Mouse (Mus musculus) bone marrow macrophage, adult 2 months (primary cell): ENCODE data around the gene Cntrl. TPM values are rescaled to one million over a fixed set of nuclear protein-coding genes. Genes with fewer than 3 reads are reported as not detected.

ENCODE experiments used
- H3K27ac ChIP-seq: 2 replicates; pipeline ENCODE4 v1.5.1; 2012; ENCODE audit warnings: low read depth, low read length; ENCODE audit not compliant: insufficient read depth
- H3K4me1 ChIP-seq: 2 replicates; pipeline ENCODE4 v1.6.1; 2012; ENCODE audit warnings: low read length; ENCODE audit not compliant: control insufficient read depth, insufficient read depth
- H3K4me3 ChIP-seq: 2 replicates; pipeline ENCODE4 v1.5.1; 2012; ENCODE audit warnings: mild to moderate bottlenecking, low read length, moderate library complexity; ENCODE audit not compliant: insufficient read depth
- CTCF ChIP-seq: IDR thresholded peaks from 2 replicates; pipeline ENCODE4 v1.5.1; 2012; ENCODE audit warnings: low read depth, mild to moderate bottlenecking, low read length, moderate library complexity
- POLR2A ChIP-seq: IDR thresholded peaks from 2 replicates; pipeline ENCODE4 v1.6.1; 2012; ENCODE audit warnings: mild to moderate bottlenecking, low read depth, low read length, borderline replicate concordance
- polyA plus RNA-seq: library from polyadenylated mRNA; stranded (reverse); fragments of >200 nt; gene quantifications from 2 replicates; pipeline ENCODE4 v1.2.4, GENCODE M21; 2012; ENCODE audit not compliant: missing spikeins, insufficient read depth, insufficient read length

Cntrl gene
- polyA plus RNA-seq, 1 experiment = 46.0 TPM

- Histone ChIP-seq H3K4me3 (no peak overlapping the region), H3K4me1 (peaks cover 50% of the 10 kb centered on the region), H3K27ac (no peak overlapping the region)
- TF ChIP-seq POLR2A = no peak
- TF ChIP-seq CTCF = no peak
Measured at GRCm38 (mm10) chr2:35213345-35213910, 104.1 kb downstream of the Cntrl start.

DNA sequence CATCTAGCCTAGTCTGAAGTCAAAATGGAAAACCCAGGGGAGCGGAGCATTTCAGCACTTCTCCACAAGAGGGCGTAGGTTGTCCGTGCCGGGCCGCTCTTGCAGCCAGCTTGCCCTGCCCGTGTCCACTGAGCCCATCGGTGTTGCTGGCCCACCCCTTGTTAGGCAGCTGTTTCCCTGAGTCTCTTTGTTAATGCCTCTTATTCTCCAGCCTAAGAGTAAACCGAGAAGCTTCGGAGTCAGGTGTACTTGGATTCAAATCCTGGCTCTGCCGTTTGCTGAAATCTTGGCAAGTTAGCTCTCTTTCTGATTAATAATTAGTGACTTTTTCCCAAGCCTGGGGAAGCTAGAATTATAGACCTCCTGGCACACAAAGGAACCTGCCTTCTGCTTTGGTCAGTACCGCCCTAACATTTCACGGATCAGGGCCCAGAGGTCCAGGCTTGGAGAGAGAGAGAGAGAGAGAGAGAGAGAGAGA lies 105.6 kb downstream of the Cntrl start:
- Histone ChIP-seq H3K4me1 (peaks cover 40% of the 10 kb centered on the region), H3K4me3 (no peak overlapping the region), H3K27ac (no peak overlapping the region)
- TF ChIP-seq POLR2A = no peak
- peak; percentile 86 for TF ChIP-seq CTCF

GRCm38 (mm10) chr2:35215363-35215762 lies 106.1 kb downstream of the Cntrl start:
- Histone ChIP-seq H3K4me1 (peaks cover 36% of the 10 kb centered on the region), H3K27ac (no peak overlapping the region), H3K4me3 (no peak overlapping the region)
- no peak for TF ChIP-seq POLR2A
- TF ChIP-seq CTCF = no peak

DNA sequence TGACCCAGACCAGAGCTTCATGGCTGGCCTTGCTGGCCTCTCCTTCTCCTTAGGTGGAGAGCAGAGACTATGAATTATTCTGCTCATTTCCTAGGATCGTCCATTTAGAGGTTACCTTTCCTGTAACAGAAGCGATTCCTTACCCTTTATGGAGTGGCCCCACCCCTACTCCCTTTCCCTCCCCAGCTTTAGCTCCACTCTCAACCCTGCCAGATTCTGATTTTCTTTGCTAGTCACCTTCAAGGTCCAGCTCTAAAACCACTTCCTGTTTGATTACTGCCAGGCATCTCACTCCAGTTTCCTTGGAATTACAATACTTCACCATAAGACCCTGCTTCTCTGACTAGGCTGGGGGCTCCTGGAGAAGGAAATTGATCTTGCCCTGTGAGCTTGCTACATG lies 107.4 kb downstream of the Cntrl start:
- Histone ChIP-seq H3K27ac (no peak overlapping the region), H3K4me3 (no peak overlapping the region), H3K4me1 (peaks cover 23% of the 10 kb centered on the region)
- TF ChIP-seq POLR2A (no peak), CTCF (no peak)

DNA sequence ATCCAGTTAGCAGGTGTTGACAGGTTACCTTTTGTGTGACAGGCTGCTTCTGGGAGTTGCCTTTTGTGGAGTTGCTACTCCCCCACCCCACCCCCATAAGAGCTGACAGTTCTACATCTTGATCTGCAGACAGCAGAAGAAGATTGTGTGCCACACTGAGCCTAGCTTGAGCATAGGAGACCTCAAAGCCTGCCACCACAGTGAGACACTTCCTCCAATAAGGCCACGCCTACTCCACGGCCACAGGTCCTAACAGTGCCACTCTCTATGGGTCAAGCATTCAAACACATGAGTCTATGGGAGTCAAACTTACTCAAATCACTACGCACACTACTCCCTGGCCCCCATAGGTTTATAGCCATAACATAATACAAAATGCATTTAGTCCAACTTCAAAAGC lies 109.4 kb downstream of the Cntrl start:
- peaks cover 25% of the 10 kb centered on the region for H3K4me1 ChIP-seq
- TF ChIP-seq CTCF = no peak
- TF ChIP-seq POLR2A = no peak
- no peak overlapping the region for H3K4me3 ChIP-seq
- no peak overlapping the region for H3K27ac ChIP-seq

DNA sequence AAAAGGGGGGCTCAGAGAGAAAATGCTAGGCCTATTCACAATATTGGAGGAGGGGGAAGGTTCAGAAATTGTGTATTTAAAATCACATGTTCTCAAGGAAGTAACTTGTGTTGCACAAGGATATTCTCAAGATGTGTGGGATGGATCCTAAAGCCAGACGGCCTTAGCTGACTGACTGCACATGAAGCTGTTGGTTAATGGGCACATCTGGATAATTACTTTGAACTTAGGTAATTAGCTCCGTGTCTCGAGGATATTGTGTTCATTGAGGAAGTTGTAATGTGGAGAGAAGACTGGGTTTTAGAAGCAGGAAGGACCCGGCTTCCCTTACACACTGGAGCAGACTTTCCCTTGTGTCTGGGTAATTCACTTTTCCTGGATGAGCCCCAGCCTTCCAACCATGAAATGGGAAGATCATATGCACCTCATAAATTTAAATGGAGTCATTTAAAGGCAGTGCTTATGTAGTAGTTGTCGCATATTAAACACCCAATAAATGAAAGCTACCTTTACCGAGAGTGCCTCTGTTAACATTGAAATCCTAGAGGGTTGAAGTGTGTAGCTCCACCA lies 113.6 kb downstream of the Cntrl start:
- no peak overlapping the region for H3K4me3 ChIP-seq

GRCm38 (mm10) chr2:35224285-35224684 lies 115.0 kb downstream of the Cntrl start:
- H3K4me3 ChIP-seq = no peak overlapping the region
- TF ChIP-seq POLR2A (no peak), CTCF (no peak)
- H3K27ac ChIP-seq = no peak overlapping the region

More for the DNA sequence above, 113.6 kb downstream of the Cntrl start:
- peaks cover 11% of the 10 kb centered on the region for H3K4me1 ChIP-seq
- 0 out of 2 replicates have a peak overlapping the region, but pooled peaks have one; percentile 28 for H3K27ac ChIP-seq
- no peak for TF ChIP-seq POLR2A
- no peak for TF ChIP-seq CTCF

GRCm38 (mm10) chr2:35228145-35228544 lies 118.9 kb downstream of the Cntrl start:
- Histone ChIP-seq H3K4me3 (no peak overlapping the region), H3K27ac (no peak overlapping the region), H3K4me1 (peaks cover 24% of the 10 kb centered on the region)
- TF ChIP-seq POLR2A = no peak
- no peak for TF ChIP-seq CTCF

More at GRCm38 (mm10) chr2:35224285-35224684, 115.0 kb downstream of the Cntrl start:
- peaks cover 11% of the 10 kb centered on the region for H3K4me1 ChIP-seq

Other genes starting within 250 kb of the Cntrl start
- not detected in 2 replicates for gene Cutal, start 235.1 kb upstream of the Cntrl start, polyA plus RNA-seq
- gene Psmd5, start 234.5 kb upstream of the Cntrl start, polyA plus RNA-seq = 34.5 and 37.8 TPM in 2 replicates
- gene Phf19, start 195.5 kb upstream of the Cntrl start, polyA plus RNA-seq = 9.9 and 13.4 TPM in 2 replicates
- 22.0 and 28.0 TPM in 2 replicates for gene Traf1, start 147.7 kb upstream of the Cntrl start, polyA plus RNA-seq
- gene Hc, start 48.1 kb upstream of the Cntrl start, polyA plus RNA-seq = not detected in 2 replicates
- gene AI182371, start 7.9 kb upstream of the Cntrl start, polyA plus RNA-seq = 1.2 TPM in 2 replicates
- 259 and 260 TPM in 2 replicates for gene Rab14, start 91.6 kb downstream of the Cntrl start, polyA plus RNA-seq
- 330 and 333 TPM in 2 replicates for gene Gsn, start 146.9 kb downstream of the Cntrl start, polyA plus RNA-seq
- 350 and 351 TPM in 2 replicates for gene Stom, start 227.5 kb downstream of the Cntrl start, polyA plus RNA-seq